Mouse (Mus musculus) liver, adult 2 months (tissue): ENCODE data around the gene Lrp1.

Source experiments
- CTCF ChIP-seq: fragments of 200-500 bp; IDR thresholded peaks from 2 replicates; pipeline ENCODE4 v1.5.1; 2011; ENCODE audit warnings: low read depth, low read length, control low read depth
- POLR2A ChIP-seq: fragments of 200-500 bp; IDR thresholded peaks from 2 replicates; pipeline ENCODE4 v1.6.1; 2011; ENCODE audit warnings: low read length, control low read depth; ENCODE audit not compliant: insufficient read depth; ENCODE audit errors: extremely low read depth

DNA sequence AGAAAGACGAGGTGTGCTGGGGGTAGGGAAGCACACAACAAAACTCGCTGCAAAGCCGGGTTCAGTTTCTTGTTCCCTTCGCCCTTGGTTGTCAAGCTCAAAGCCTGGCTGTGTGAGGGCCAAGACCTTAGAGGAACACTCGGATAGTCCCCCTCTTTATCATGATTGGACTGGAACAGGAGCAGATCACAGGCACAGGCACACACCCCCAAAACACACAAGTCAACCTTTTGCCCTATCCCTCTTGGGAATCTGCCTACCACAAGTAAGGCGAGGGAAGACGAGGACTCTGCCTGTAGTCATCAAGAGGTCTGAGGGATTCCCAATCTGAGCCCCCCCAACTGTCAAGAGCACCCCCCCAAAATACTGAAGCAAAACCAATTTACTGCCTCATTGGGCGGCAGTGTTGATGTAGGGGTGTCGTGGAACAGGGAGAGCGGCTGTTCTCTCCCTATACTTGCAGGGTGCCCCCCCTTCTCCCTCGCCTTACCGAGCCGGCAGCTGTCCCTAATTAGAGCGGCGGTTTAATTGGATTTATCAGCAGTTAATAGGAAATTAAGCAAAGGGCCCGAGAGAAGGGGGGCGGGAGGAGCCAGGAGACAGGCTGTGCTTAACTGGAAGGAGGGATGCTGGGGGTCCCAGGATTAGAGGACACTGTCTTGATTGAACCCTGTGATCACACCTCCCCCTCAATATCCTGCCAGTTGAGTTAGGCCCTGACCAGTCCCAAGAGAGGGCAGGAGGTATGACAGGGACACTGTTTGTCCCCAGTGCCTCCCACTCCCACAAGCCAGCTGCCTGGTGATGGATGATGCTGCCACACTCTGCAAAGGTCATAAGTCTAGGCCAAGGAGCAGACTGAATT, 110.9 kb downstream of the Lrp1 start:
- TF ChIP-seq POLR2A, result no peak
- no peak for TF ChIP-seq CTCF
